Mouse (Mus musculus) megakaryocyte, embryonic 14.5 days (primary cell): ENCODE measurements around the gene Zc3h18. TPM values are rescaled to one million over a fixed set of nuclear protein-coding genes. Genes with fewer than 3 reads are reported as not detected.

Experiments used
- H3K27me3 ChIP-seq: replicated peaks from 2 replicates; pipeline ENCODE3; 2012; ENCODE audit warnings: inconsistent platforms
- H3K36me3 ChIP-seq: replicated peaks from 2 replicates; pipeline ENCODE3; 2012; ENCODE audit warnings: low read length, inconsistent platforms, mixed read lengths
- H3K4me1 ChIP-seq: 2 replicates; pipeline ENCODE4 v1.6.1; 2012; ENCODE audit warnings: inconsistent platforms
- H3K4me3 ChIP-seq: replicated peaks from 2 replicates; pipeline ENCODE3; 2012; ENCODE audit warnings: moderate library complexity, mild to moderate bottlenecking, inconsistent platforms
- H3K9me3 ChIP-seq: 2 replicates; pipeline ENCODE4 v1.6.1; 2012; ENCODE audit warnings: inconsistent platforms
- FLI1 ChIP-seq: IDR thresholded peaks from 2 replicates; pipeline ENCODE4 v1.6.1; 2012; ENCODE audit warnings: low read length, inconsistent platforms, mixed read lengths
- GATA1 ChIP-seq: IDR thresholded peaks from 3 replicates; pipeline ENCODE4 v1.6.1; 2012; ENCODE audit warnings: mixed read lengths, low read length, inconsistent platforms, borderline replicate concordance
- polyA plus RNA-seq: library from polyadenylated mRNA; stranded (reverse); fragments of >175 nt; gene quantifications from 2 replicates; pipeline ENCODE4 v1.2.3, GENCODE M21; 2012; ENCODE audit warnings: low replicate concordance; ENCODE audit not compliant: insufficient read depth

Gene Zc3h18
- polyA plus RNA-seq, result 80.4 and 130 TPM in 2 replicates

DNA sequence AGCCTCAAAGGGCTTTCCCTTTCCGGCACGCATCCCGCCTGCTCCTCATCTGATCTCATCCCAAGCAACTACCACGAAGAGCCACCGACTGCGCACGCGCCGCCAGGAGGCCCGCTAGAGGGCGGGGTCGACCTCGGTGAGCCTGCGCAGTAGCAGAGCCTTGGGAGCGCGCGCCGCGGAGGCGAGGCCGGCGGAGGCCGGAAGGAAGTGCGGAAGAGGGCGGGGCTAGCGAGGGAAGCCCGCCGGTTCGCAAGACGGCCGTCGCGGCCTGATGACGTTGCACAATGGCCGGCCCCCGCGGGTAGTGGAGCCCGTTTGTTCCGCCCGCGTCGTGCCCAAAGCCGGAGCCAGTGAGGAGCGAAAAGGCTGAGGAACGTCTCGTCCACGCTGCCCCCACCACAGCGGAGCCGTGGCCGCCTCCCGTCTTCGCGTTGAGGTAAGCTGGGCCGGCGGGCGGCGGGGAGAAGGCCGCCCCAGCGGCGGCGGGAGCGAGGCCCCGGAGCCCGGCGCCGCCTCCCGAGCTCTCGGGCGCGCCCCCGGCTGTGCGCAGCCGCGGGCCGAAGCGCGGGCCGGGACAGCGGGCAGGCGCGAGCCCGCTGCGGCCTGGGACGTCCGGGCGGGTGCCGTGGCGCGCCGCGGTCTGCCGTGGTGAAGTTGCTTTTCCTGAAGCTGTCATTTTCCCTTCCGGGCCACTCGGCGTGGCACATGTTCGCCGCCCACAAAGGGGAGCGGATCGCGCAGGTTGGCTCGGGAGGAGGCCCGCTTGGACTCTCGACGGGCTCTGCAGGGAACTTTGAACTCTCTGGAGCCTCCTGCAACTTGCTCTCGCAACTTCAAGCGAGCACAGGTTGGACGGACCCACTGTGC, at the start of gene Zc3h18:
Gene Zc3h18 (plus strand): TSS at position 245 of the 867 bp plus-strand sequence.
- Histone ChIP-seq H3K36me3 (peaks cover 59% of the 10 kb centered on the region), H3K4me1 (peaks cover 77% of the 10 kb centered on the region)

DNA sequence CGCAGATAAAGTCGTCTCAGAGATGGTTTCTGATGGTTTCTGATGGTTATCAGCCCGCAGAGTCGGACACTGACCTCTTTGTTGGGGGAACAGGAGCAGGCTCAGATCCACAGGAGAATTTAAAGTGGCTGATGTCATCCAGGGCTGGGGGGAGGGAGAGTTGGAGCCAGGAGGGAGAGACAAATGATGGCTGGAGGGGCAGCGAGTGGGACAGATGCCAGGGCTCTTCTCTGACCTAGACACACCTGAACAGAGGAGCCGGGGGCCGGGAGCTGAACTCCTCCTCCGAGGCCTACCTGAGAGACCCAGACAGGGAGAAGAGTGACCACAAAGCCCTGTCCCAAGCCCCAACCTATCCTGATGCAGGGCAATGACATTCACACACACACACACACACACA, 47.3 kb upstream of the Zc3h18 start:
- TF ChIP-seq FLI1 (no peak), GATA1 (no peak)
- Histone ChIP-seq H3K36me3 (peaks cover 97% of the 10 kb centered on the region), H3K4me1 (peaks cover 98% of the 10 kb centered on the region), H3K9me3 (no peaks in the 10 kb centered on the region), H3K4me3 (no peak overlapping the region), H3K27me3 (no peaks in the 10 kb centered on the region)

More for the DNA sequence above, at the start of gene Zc3h18:
- H3K9me3 ChIP-seq, result no peaks in the 10 kb centered on the region
- peak within 1 kb of the TSS; percentile 99 for H3K4me3 ChIP-seq
- peak; percentile 91 for TF ChIP-seq FLI1
- TF ChIP-seq GATA1, result no peak
- H3K27me3 ChIP-seq, result no peaks in the 10 kb centered on the region

DNA sequence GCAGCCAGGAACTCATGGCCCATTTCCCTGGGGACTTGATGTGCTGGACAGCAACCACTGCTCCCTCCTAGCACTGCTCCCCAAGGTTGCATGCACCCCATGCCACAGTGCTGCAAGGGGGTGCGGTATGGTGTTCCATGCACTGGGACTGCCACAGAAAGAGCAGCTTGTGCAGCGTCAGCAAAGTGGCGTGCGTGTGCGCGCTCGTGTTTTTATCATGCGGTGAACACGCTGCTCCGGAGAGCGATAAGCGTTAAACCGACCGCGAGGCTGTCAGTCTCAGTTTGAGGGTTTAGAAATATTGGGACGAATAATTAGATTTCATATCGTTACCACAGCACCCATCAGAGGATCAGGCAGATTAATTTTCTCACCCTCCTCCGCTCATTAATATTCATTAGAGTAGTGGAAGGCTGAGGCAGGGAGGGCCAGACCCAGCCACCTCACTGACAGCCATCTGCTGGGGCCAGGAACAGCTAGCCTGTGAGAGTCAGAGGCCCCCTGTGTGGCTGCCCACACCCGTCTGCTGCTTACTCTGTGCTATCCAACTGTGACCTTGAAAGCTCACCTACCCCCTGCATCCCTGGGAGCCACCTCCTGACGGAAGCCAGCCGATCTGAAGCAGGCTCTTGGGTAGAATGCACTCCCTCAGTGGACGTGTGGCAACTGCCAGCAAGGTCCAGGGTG, 46.7 kb upstream of the Zc3h18 start:
- H3K4me1 ChIP-seq, result peaks cover 98% of the 10 kb centered on the region
- TF ChIP-seq FLI1 (no peak), GATA1 (no peak)
- no peaks in the 10 kb centered on the region for H3K27me3 ChIP-seq
- peaks cover 97% of the 10 kb centered on the region for H3K36me3 ChIP-seq
- no peaks in the 10 kb centered on the region for H3K9me3 ChIP-seq
- H3K4me3 ChIP-seq, result peak overlapping the region; percentile 78

GRCm38 (mm10) chr8:122330446-122331133, 45.8 kb upstream of the Zc3h18 start:
- H3K36me3 ChIP-seq, result peaks cover 97% of the 10 kb centered on the region
- TF ChIP-seq GATA1, result no peak
- no peak for TF ChIP-seq FLI1
- H3K4me1 ChIP-seq, result peaks cover 98% of the 10 kb centered on the region

DNA sequence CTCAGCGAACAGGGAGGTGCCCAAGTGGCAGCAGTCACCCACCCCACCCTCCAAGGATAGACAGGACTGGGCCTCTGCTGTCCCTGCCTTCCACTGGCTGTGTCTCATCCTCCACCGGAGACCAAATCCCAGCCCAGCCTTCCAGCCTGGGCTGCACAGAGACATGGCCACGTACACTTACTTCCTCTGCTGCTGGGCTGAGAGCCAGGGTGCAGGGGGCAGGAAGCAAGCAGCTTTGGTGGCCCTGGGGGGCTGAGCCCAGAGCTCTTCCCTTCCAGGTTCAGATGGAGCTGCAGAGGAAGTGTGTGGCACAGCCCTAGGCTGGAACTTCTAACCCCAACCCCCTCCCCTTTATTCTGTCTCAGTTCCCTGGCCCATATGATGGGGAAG, 45.3 kb upstream of the Zc3h18 start:
- Histone ChIP-seq H3K4me3 (peak overlapping the region; percentile 46), H3K4me1 (peaks cover 98% of the 10 kb centered on the region), H3K9me3 (peaks cover 7% of the 10 kb centered on the region; the same call in 1 of the 2 replicates), H3K36me3 (peaks cover 97% of the 10 kb centered on the region), H3K27me3 (no peaks in the 10 kb centered on the region)
- TF ChIP-seq FLI1, result no peak
- no peak for TF ChIP-seq GATA1

More at GRCm38 (mm10) chr8:122330446-122331133, 45.8 kb upstream of the Zc3h18 start:
- peaks cover 6% of the 10 kb centered on the region; the same call in 1 of the 2 replicates for H3K9me3 ChIP-seq
- no peaks in the 10 kb centered on the region for H3K27me3 ChIP-seq
- peak overlapping the region; percentile 46 for H3K4me3 ChIP-seq

- H3K9me3 ChIP-seq, result peaks cover 7% of the 10 kb centered on the region; the same call in 1 of the 2 replicates
- H3K36me3 ChIP-seq, result peaks cover 98% of the 10 kb centered on the region
- TF ChIP-seq FLI1 (no peak), GATA1 (no peak)
- H3K4me1 ChIP-seq, result peaks cover 98% of the 10 kb centered on the region
- no peak overlapping the region for H3K4me3 ChIP-seq
- no peaks in the 10 kb centered on the region for H3K27me3 ChIP-seq
Observed at GRCm38 (mm10) chr8:122332753-122333506, 43.5 kb upstream of the Zc3h18 start.

DNA sequence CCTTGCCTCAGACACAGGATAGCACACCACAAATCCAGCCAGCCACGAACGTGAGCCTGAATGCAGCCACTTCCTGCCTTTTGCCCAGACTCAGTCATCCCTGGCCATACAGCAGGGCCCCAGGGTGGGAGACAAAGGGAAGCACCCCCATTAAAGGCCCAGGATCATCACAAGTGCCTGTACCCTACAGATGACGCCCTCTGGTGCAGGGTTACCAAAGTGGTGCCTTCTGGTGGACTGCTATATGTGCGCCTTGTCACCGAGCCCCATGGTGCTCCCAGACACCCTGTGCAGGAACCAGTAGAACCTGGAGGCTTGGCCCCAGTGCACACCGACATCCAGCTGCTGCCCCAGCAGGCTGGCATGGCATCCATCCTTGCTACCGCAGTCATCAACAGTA, 42.9 kb upstream of the Zc3h18 start:
- TF ChIP-seq FLI1, result no peak
- TF ChIP-seq GATA1, result no peak
- Histone ChIP-seq H3K4me1 (peaks cover 98% of the 10 kb centered on the region), H3K9me3 (peaks cover 7% of the 10 kb centered on the region; the same call in 1 of the 2 replicates), H3K27me3 (no peaks in the 10 kb centered on the region), H3K36me3 (peaks cover 98% of the 10 kb centered on the region), H3K4me3 (no peak overlapping the region)

DNA sequence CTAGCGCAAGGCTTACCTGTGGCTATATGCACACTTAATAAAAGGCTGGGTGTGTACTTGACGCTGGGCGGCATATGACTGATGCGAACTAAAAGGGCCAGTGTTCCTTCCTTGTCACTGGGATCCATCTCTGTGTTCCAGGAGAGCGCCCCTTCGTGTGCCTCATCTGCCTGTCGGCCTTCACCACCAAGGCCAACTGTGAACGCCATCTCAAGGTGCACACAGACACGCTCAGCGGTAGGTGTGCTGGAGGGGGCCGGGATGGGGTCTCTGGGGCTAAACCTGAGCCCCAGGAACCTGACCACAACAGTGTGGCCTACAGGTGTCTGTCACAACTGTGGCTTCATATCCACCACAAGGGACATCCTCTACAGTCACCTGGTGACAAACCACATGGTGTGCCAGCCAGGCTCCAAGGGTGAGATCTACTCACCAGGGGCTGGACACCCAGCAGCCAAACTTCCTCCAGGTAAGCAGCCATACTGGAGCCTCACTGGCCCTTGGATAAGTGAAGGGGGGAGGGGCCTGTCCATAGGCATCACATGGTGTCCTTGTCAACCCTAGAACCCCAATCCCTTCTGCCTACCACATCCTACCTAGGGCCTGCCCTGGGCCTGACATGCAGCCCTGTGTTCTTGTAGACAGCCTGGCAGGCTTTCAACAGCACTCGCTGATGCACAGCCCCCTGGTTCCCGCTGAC, 41.5 kb upstream of the Zc3h18 start:
- H3K36me3 ChIP-seq, result peaks cover 98% of the 10 kb centered on the region
- no peak for TF ChIP-seq GATA1
- no peak for TF ChIP-seq FLI1
- peaks cover 98% of the 10 kb centered on the region for H3K4me1 ChIP-seq
- no peak overlapping the region for H3K4me3 ChIP-seq
- peaks cover 7% of the 10 kb centered on the region; the same call in 1 of the 2 replicates for H3K9me3 ChIP-seq
- no peaks in the 10 kb centered on the region for H3K27me3 ChIP-seq
